Mouse (Mus musculus) testis, adult 2 months (tissue): ENCODE data around the gene AY074887.

Experiments used
- CTCF ChIP-seq: fragments of 200-500 bp; IDR thresholded peaks from 2 replicates; pipeline ENCODE4 v1.5.1; 2012; ENCODE audit warnings: low read depth, mild to moderate bottlenecking, inconsistent platforms, low read length, moderate library complexity; ENCODE audit not compliant: control insufficient read depth, insufficient read depth, insufficient replicate concordance
- POLR2A ChIP-seq: fragments of 200-500 bp; IDR thresholded peaks from 2 replicates; pipeline ENCODE4 v1.6.1; 2012; ENCODE audit warnings: low read depth, mild to moderate bottlenecking, inconsistent platforms, low read length, moderate library complexity; ENCODE audit not compliant: control insufficient read depth

- TF ChIP-seq CTCF (no peak), POLR2A (no peak)
Measured at GRCm38 (mm10) chr9:54995645-54996044, 44.8 kb upstream of the AY074887 start.
